Mouse (Mus musculus) splenic B cell, adult 2 months (primary cell): ENCODE results near the gene Sept10.
"Not testable (repeated sequence)": the region's sequence is repeated elsewhere in the genome, so short reads cannot be mapped to it uniquely, and the experiment has no call there.

Source experiments
- DNase-seq: peaks from one replicate; pipeline ENCODE4 v3.0.0-alpha.2; 2011; ENCODE audit warnings: low read depth, low spot score
- H3K27me3 ChIP-seq: 2 replicates; pipeline ENCODE4 v1.6.1; 2012; ENCODE audit warnings: mild to moderate bottlenecking, low read length, moderate library complexity, mixed read lengths; ENCODE audit not compliant: control insufficient read depth, poor library complexity, insufficient read depth, severe bottlenecking
- H3K36me3 ChIP-seq: 2 replicates; pipeline ENCODE4 v1.6.1; 2012; ENCODE audit warnings: mild to moderate bottlenecking, low read length, moderate library complexity, mixed read lengths; ENCODE audit not compliant: control insufficient read depth, poor library complexity, insufficient read depth, severe bottlenecking

The Sept10 gene

DNA sequence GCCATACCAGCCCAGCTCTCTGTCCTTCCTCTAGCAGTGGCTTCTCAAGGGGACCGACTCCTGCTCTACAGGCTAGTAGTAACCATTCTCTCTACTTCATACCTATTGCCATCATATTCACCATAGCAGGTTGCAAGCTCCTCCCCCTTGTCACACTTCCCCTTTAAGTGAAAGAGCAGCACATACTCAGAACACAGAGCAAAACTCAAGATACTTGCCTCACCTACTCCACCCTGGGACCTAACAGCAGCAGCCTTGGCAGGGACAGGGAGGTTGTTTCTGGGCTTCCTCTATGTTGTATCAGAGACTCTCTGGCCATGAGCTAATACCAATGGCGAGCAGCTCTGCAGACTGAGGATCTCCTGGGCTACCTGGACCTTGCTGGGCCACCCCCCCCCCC, 96.2 kb downstream of the Sept10 start:
- H3K36me3 ChIP-seq: no peaks in the 10 kb centered on the region
- DNase-seq: no peak

GRCm38 (mm10) chr10:59119811-59120210, 101.8 kb downstream of the Sept10 start:
- no peak for DNase-seq
- no peaks in the 10 kb centered on the region for H3K27me3 ChIP-seq
- H3K36me3 ChIP-seq: no peaks in the 10 kb centered on the region

More for the DNA sequence above, 96.2 kb downstream of the Sept10 start:
- H3K27me3 ChIP-seq: no peaks in the 10 kb centered on the region

GRCm38 (mm10) chr10:59119001-59119400, 102.6 kb downstream of the Sept10 start:
- H3K36me3 ChIP-seq: no peaks in the 10 kb centered on the region
- DNase-seq: no peak
- no peaks in the 10 kb centered on the region for H3K27me3 ChIP-seq

DNA sequence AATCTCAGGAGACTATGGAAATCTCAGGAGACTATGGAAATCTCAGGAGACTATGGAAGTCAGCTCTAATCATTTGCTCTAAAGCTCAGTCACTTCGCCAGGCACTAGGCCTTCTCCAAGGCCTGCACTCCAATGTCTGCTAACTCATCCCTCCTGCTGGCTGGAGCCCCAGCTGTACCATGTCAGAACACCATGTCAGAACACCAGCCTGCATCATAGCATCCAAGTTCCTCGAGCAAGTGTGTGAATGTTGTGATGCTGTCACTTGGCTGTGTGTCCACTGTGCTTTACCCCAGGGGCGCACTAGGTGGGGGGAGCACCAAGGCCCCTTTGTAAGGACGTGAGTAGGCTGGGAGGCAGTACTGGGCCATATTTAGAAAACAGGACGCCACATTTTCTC, 104.1 kb downstream of the Sept10 start:
- H3K36me3 ChIP-seq: no peaks in the 10 kb centered on the region
- DNase-seq: no peak
- H3K27me3 ChIP-seq: no peaks in the 10 kb centered on the region

- DNase-seq: no peak
- no peaks in the 10 kb centered on the region for H3K27me3 ChIP-seq
Measured at GRCm38 (mm10) chr10:59116331-59116730, 105.3 kb downstream of the Sept10 start.

DNA sequence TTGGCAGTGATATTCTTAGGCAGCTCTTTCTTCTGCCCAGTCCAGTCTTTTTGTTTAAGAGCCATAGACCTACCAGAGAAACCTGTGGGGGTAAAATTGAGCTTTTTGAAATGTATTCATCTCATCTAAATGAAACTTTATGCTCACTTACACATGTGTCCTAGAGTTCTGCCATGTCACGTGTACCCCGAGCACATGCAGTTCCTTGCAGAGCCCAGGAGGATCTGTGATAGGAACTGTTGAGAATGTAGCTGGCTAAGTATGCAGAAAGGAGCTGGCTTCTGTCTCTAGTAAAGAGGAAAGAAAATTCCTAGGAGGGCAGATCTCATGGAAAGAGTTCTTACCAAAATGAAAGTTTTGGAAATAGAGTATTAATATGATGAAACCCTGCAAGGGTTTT, 106.0 kb downstream of the Sept10 start:
- no peaks in the 10 kb centered on the region for H3K36me3 ChIP-seq
- no peak for DNase-seq
- no peaks in the 10 kb centered on the region for H3K27me3 ChIP-seq

More at GRCm38 (mm10) chr10:59116331-59116730, 105.3 kb downstream of the Sept10 start:
- no peaks in the 10 kb centered on the region for H3K36me3 ChIP-seq

GRCm38 (mm10) chr10:59114535-59115291, 106.9 kb downstream of the Sept10 start:
- DNase-seq: no peak
- Histone ChIP-seq H3K27me3 (no peaks in the 10 kb centered on the region), H3K36me3 (no peaks in the 10 kb centered on the region)

DNA sequence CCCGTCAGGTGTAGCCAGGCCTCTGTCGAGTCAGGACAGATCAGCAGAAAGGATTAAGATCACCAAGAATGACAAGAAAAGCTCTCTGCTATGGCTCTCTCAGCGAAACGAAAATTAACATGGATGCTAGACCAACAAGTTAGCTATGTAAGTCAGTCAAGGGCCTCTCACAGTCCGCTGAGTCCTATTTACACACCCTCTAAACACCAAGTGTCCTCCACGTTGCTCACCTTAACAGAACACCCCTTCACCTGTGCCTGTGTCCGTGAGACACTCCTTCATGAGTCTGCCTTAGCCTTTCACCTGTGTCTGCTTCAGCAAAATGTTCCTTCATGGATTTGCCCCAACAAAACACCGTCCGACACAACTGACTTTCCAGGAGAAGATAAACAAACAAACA, 108.3 kb downstream of the Sept10 start:
- Histone ChIP-seq H3K36me3 (no peaks in the 10 kb centered on the region), H3K27me3 (no peaks in the 10 kb centered on the region)
- no peak for DNase-seq

- Histone ChIP-seq H3K27me3 (no peaks in the 10 kb centered on the region), H3K36me3 (no peaks in the 10 kb centered on the region)
Measured at GRCm38 (mm10) chr10:59112755-59113154, 108.9 kb downstream of the Sept10 start.

GRCm38 (mm10) chr10:59110386-59110785, 111.3 kb downstream of the Sept10 start:
- no peak for DNase-seq
- Histone ChIP-seq H3K27me3 (no peaks in the 10 kb centered on the region), H3K36me3 (no peaks in the 10 kb centered on the region)

More at GRCm38 (mm10) chr10:59112755-59113154, 108.9 kb downstream of the Sept10 start:
- no peak for DNase-seq

DNA sequence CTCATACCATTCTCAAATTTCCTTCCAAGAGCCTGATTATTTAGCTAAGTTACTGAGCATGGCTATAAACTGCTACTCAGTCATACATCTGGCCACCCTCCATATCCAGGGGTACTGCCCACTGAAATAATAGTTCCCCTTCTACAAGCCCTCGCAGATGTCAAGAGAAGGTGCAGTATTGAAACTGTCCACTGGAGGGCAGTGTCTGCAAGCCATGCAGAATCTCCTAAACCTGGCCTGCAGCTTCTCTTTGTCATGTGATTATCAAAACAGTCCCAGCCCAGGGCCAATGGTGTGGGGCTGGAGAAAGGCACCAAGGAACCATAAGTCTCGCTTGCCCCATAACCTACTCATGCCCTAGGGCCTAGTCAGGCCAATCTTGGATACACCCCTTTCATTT, 112.6 kb downstream of the Sept10 start:
- DNase-seq: peak; percentile 66
- H3K36me3 ChIP-seq: no peaks in the 10 kb centered on the region
- no peaks in the 10 kb centered on the region for H3K27me3 ChIP-seq

- Histone ChIP-seq H3K27me3 (no peaks in the 10 kb centered on the region), H3K36me3 (no peaks in the 10 kb centered on the region)
- DNase-seq: no peak
Measured at GRCm38 (mm10) chr10:59106644-59107043, 115.0 kb downstream of the Sept10 start.

DNA sequence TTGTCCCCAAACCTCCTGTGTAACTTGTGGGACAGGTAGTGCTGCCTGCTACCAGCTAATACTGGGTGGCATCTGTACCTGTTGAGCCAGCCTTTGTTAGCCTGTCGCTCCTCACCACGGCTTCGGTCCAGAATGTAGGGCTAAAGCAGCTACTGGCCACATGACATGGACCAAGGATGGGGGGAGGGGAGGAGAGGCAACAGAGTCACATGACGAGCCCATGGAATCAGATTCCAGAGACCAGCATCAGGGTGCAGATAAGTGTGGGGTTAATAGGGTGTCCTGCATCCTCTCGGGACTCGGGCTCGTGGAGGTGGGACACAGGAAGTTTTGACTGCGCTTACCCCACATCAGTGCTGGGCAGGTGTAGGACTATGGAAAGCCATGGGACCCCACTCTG, 115.8 kb downstream of the Sept10 start:
- Histone ChIP-seq H3K27me3 (no peaks in the 10 kb centered on the region), H3K36me3 (no peaks in the 10 kb centered on the region)
- DNase-seq: no peak

DNA sequence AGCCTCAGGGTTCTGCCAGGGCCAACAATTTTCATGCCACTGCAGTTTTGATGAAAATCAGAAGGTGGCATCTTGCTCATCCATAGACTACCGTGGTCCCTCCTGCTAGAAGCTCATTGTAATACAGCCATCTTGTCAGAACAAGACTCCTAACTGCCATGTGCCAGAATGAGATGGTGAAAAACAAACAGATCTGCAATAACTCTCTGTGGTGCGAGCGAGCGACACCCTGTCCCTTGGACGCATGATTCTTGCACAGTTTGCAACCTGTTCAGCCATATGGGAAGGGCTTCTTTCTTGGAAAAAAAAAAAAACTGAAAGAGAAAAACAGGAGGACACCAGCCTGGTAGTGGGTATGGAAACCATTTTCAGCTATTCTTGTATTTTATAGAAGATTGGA, 117.0 kb downstream of the Sept10 start:
- no peak for DNase-seq
- Histone ChIP-seq H3K27me3 (no peaks in the 10 kb centered on the region), H3K36me3 (no peaks in the 10 kb centered on the region)

GRCm38 (mm10) chr10:59103076-59103475, 118.6 kb downstream of the Sept10 start:
- not testable (repeated sequence) for H3K27me3 ChIP-seq, DNase-seq, H3K36me3 ChIP-seq

DNA sequence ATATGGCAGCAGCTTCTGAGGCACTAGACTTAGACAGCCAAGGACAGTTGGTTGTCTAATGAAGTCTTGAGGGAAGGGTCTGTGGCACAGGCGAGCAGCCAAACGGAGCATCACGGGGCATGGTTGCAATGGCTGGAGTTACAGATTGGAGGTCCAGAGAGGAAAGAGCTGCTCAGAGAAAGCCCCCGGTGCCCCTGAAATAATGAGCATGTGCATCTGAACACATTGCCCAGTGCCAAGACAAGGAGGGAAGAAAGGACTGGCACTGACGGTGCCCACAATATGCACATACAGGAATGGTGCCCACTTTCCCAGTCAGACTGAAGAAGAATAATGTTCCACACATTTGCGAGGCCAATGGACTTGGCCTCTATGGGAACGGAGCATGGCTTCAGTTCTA, 129.7 kb downstream of the Sept10 start:
- Histone ChIP-seq H3K27me3 (no peaks in the 10 kb centered on the region), H3K36me3 (no peaks in the 10 kb centered on the region)
- DNase-seq: no peak
